Mouse (Mus musculus): ENCODE data around the gene Xrcc1.
"Not testable (repeated sequence)": the region's sequence is repeated elsewhere in the genome, so short reads cannot be mapped to it uniquely, and the experiment has no call there.

The Xrcc1 gene

DNA sequence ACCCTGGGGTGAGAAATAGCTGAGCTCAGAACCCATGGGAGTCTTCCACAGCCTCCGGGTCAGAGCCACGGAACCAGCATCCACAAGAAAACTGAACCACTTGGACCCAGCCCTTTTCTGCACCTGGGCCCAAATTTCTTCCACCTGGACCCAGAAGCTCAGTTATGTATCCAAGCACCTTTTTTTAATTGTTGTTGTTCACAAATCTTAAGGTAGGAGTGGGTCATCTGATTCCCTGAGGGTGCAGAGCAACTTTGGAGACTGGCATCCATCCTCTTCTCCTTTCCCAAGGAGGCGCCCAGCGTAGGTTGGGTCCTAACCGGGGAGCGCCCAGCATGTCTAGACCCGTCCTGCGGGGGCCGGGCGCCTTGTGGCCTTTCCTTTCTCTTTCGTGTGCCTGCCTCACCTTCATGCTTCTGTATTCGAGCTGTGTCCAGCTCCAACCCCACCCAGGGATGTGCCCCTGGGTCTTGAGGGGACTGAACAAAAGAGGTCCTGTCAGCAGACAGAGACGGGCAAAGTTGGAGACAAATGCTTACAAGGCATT, at the start of gene Xrcc1, which contains the start of gene Pinlyp:
TSS of gene Xrcc1 (plus strand) at position 222 of the 547 bp plus-strand sequence.
TSS of gene Pinlyp (minus strand) at position 51 of the 547 bp plus-strand sequence.
- no peak for DNase-seq (ENCODE audit: extremely low spot score)

DNA sequence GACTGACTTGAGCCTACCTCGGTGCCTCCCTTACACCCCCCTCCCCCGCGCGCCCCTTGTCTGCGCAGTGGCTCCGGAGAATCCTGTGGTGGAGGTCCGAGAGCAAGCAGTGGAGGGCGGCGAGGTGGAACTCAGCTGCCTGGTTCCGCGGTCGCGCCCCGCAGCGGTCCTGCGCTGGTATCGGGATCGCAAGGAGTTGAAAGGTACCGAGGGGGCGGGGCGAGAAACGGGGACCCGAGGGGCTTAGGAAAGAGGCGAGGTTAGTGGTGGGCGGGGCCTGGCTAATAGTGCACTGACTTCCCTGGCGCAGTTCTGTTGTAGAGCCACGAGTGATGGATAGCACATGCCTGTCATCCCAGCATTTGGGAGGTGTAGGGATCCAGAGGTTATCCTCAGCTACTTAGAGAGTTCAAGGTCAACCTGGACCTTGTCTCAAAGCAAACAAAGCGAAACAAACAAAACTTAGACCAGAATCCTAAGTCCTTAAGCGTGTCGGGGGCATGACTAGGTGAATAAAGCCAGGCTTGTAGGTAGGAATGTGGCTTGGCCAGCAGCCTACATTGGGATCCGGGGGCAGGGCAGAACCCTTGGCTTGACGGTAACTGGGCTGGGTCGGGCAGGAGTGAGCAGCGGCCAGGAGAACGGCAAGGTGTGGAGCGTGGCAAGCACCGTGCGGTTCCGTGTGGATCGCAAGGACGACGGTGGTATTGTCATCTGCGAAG, 46.1 kb upstream of the Xrcc1 start:
- peak; percentile 53 for DNase-seq (ENCODE audit: extremely low spot score)

DNA sequence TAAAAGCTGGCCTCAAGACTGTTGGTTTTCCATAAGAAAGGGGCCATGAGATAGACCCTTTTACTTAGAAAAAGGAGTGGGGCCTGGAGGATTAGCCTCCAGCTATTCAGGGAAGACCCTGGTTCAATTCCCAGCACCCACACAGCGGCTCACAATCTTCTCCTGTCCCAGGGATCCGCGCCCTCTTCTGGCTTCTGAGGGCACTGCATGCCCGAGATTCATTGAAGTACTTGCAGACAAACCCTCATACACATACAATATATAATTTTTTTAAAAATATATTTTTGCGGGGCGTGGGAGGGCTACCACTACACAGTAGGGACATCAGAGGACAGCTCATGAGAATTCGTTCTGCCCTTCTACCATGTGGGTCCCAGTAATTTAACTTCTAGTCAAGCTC, 45.2 kb upstream of the Xrcc1 start:
- DNase-seq (ENCODE audit: extremely low spot score) = no peak

DNA sequence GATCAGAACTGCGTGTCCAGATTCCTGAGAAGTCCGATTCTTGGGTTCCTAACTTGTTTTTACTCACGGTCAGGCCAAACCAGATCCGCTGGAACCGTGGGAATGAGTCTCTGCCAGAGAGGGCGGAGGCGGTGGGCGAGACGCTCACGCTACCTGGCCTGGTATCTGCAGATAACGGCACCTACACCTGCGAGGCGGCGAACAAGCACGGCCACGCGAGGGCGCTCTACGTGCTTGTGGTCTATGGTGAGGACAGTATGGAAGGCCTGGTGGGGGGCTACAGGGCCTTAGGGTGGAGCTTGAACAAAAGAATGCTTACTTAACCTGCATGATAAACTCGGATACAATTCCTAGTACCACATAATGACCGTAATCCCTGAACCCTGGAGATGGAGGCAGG, 44.6 kb upstream of the Xrcc1 start:
- no peak for DNase-seq (ENCODE audit: extremely low spot score)

DNA sequence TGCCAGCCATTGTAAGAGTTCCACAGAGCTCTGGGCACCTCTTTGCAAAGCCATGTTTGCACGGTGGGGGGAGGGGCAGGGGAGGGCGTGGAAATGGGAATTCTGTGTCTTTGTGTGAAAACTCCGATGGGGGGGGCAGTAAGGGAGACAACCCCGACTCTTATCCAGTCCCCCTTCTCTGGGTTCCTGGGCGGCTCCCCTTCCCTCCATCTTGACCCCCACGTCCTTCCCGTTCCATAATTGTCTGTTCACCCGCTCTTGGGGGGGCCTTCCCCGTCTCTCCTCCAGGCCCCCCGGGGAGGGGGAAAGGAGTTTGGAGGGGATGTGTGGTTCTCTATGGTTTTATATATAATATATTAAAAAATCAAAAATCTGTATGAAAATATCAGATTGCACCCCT, 42.1 kb upstream of the Xrcc1 start:
- no peak for DNase-seq (ENCODE audit: extremely low spot score)

DNA sequence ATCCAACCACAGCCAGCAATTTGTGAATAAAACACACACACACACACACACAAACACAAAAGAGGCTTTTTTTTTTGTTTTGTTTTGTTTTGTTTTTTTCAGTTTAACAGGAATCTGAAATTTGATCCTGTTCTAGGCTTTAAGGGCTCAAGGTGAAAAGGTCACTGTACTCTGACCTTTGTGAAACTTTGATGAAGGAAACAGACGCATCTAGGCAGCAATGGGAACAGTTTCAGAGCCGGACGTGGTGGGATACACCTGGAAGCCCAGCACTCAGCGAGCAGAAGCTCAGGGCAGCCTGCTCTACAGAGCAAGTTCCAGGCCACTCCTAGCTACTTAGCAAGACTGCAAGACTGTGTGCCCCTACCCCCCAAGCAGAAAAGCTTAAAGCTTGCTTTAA, 41.2 kb upstream of the Xrcc1 start:
- no peak for DNase-seq (ENCODE audit: extremely low spot score)

DNA sequence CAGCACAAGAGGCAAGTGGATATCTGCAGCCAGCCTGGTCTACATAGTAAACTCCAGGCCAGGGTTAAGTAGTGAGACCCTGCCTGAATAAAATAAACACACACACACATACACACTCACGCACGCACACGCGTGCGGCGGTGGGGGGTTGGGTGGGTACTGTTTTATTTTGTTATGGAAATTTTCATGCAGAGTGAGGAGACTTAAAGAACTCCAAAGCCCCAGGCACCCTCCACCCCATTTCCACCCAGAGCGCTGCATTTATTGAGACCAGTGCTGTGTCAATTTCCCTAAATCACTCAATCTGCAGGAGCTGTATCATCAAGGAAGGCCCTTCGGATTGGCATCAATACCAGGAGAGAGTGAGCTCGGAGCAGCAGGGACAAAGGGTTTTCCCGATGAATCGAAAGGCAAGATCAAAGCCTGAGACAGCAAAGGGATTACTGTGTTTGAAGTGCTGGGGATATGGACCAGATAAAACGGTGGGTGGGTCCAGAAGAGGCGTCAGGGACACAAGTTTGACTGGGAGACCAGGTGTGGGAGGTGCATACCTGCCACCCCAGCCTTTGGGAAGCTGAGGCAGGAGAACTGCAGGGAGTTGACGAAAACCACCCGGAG, 40.5 kb upstream of the Xrcc1 start:
- no peak for DNase-seq (ENCODE audit: extremely low spot score)

DNA sequence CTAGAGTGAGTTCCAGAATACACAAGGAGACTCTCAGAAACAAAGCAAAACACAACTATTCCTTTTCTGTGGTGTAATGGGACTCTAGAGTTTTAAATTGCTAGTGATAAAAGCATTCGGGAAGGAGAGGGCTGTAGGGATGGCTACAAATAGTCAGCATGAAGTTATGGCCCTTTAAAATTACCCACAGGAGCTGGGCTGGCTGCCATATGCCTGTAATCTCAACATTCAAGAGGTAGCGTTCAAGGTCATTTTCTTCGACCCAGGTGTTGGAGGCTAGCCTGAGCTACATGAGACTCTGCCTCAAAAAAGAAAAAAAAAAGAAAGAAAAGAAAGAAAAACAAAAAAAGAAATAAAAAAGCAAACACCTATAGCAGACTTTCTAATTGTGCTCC, 40.0 kb upstream of the Xrcc1 start:
- DNase-seq (ENCODE audit: extremely low spot score) = no peak

DNA sequence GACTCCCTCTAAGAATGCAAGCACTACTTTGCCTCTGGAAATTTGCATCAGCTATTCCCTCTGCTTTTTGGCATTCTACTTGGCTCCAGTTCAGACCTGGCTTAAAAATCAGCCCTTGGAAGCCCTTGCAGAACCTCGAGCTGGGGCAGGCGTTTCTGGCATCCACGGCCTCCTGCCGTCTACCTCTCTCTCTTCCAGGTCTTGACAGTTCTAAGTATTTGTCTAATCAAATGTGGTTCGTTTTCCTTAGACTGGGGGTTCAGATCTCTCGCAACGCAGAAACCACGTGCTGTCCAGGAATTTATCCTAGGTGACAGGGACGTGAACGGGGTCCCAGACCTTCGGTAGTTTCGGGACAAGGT, 39.6 kb upstream of the Xrcc1 start:
- DNase-seq (ENCODE audit: extremely low spot score) = no peak

DNA sequence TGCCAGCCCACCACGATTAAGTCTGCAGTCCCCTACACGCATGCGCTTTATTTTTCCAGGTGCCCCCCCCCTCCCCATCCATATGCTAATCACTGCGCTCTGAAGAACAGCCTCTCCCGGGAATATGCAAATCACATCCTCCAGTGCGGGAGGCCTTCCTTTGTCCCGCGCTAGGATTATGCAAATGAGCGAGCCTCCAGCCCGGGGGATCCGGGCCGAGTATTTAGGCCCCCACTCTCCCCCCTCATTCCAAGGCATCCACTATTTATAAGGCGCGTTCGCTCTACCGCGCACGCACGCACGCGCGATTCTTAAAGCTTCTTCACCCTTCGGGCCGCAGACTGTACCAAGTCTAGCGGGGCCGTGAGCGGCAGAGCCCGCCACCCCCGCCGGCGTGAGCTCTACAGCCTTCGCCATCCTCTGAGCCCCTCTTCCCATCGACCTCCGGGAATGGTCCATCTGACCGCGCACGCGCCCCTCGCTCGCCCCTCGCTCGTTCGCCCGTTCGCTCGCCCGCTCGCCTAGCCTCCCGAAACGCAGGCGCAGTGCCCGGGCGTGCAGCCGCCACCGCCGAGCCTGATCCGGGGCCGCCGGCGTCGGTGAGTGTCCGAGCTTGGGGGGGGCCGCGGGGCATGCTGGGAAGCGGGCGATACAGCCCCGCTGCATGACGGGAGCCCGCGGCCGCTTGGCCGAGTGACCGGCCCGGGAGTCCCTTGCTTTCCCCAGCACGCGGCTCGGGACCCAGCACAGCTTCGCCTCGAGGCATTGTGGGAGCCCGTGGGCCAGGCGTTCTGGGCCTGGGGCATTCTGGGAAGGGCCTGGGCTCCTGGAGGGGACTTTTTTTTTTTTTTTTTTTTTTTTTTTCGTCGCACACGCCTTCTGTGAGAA, 39.0 kb upstream of the Xrcc1 start, which contains the start of gene Zfp428:
TSS of gene Zfp428 (plus strand) at position 169 of the 888 bp plus-strand sequence.
- peak; percentile 91 for DNase-seq (ENCODE audit: extremely low spot score)

DNA sequence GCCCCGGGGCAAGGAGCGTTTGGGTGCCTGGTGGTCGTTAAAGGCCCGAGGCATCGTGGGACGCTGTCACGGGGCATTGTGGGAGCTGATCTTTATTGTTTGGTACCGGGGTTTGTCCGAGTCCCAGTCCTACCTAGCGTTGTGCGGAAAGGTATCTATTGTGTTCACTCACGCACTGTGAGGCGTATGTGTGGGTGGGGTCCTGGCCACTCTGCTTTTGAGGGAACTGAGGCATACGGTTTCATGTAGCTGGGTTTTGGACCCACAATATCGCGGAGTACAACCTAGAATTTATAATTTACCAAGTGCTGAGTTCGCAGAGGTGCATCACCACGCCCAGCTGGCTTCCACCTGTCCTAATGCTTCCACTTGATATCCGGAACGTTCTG, 38.4 kb upstream of the Xrcc1 start:
- no peak for DNase-seq (ENCODE audit: extremely low spot score)

DNA sequence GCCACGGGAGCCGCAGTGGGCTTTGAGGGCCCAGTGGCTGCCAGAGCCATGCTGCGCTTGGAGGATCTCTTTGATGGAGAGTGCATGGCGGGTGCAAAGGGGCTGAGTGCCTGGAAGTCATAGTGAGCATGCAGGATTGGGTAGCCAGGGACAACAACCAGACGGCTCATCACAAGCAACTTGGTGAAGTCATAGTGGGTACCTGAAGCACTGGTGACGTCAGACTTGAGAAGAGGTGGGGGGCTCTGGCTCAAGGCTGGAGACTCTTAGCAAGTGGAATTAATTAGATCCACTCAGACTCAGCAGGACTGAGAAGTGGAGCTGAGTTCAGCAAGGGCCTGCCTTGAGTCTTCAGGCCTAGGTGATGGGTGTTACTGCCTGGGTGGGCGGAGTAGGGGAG, 33.7 kb upstream of the Xrcc1 start, which contains the start of gene AC161166.1:
TSS of gene AC161166.1 (minus strand) at position 101 of the 400 bp plus-strand sequence.
- DNase-seq (ENCODE audit: extremely low spot score) = no peak

DNA sequence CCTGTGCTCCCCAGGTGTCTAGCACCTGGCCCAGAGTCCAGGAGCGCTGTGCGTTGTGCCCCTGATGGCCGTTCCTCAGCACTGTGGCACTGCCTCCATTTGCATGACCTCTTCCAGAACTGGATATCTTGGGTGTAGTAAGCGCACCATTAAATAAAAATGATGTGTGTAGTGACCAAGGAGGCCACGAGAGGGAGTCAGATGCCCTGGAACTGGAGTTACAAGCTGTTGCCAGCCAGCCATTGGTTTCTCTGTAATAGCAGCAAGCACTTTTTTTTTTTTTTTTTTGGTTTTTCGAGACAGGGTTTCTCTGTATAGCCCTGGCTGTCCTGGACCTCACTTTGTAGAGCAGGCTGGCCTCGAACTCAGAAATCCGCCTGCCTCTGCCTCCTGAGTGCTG, 29.8 kb upstream of the Xrcc1 start:
- not testable (repeated sequence) for DNase-seq (ENCODE audit: extremely low spot score)

DNA sequence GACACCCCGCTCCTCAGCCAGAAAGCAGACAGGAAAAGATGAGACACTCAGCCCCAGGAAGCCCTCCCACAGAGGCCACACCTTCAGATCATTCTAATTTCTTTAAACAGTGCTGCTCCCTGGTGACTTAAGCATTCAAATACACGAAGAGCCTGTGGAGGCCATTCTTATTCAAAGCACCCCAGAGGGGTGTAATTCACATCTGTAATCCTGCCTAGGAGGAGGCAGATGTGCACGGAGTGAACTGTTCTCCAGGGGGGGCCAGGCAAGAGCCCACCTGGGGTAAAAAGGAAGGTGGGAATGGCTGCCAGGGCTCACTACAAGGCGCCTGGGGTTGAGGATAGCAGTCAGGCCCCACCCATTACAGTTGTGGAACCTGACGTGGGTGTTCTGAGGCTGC, 29.0 kb upstream of the Xrcc1 start:
- no peak for DNase-seq (ENCODE audit: extremely low spot score)

DNA sequence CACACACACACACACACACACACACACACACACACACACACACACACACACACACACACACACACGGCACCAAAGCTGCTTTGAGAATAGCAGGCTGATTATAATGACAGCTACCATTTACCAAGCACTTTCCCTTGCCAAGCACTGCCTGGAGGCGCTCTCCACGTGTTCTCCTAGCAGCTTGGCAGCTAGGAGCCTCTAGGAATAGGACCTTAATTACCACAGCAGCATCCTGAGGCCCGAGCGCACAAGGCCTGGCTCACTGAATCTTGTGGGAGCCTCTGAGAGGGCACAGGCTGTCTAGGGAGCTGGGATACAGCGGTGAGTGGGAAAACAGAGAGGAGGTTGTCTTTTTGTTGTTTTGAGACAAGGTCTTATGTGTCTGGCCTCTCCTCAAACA, 28.4 kb upstream of the Xrcc1 start:
- no peak for DNase-seq (ENCODE audit: extremely low spot score)

DNA sequence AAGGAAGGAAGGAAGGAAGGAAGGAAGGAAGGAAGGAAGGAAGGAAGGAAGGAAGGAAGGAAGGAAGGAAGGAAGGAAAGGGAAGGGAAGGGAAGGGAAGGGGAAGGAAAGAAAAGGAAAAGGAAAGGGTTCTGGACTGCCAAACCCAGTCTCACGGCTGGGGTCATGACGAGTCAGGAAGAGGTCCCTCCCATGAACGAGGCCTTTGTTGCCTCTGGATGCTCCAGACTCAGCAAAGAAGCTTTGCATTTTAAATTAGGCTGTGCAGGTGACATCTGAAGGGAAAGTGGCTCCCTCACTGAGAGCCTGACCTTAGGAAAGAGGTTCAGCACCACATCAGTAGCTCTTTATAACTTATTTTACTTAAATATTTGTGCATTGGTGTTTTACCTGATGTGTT, 27.0 kb upstream of the Xrcc1 start:
- DNase-seq (ENCODE audit: extremely low spot score) = no peak

DNA sequence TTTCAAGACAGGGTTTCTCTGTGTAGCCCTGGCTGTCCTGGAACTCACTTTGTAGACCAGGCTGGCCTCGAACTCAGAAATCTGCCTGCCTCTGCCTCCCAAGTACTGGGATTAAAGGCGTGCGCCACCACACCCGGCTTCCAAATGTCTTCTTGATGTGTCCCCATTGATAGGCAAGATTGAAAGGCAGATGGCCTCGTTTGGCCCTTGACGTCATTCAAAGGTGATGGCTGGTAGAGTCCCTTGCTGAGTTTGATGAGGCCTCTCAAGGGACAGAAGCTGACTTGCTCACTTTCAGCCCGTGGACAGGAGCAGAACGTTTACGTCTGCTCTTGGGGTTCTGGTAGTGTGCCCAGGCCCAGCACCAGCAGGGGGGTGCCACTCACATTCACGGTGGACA, 26.0 kb upstream of the Xrcc1 start:
- DNase-seq (ENCODE audit: extremely low spot score) = not testable (repeated sequence)

DNA sequence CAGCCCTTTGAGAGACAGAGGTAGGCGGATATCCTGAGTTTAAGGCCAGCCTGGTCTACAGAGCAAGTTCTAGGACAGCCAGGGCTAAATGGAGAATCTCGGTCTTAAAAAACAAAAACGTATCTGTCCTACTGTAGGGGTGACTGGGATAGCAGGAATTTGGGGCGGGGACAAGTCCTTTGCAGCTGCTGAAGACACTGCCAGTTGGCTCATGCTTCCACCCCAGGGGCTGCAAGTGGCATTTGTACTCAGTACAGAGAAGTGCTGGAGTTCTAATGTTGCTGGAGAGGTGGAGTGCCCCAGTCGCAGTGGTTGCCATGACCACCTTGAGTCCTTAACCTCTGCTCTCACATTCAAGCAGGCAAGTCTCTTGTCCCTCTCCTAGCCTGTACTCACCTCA, 23.3 kb upstream of the Xrcc1 start:
- no peak for DNase-seq (ENCODE audit: extremely low spot score)

DNA sequence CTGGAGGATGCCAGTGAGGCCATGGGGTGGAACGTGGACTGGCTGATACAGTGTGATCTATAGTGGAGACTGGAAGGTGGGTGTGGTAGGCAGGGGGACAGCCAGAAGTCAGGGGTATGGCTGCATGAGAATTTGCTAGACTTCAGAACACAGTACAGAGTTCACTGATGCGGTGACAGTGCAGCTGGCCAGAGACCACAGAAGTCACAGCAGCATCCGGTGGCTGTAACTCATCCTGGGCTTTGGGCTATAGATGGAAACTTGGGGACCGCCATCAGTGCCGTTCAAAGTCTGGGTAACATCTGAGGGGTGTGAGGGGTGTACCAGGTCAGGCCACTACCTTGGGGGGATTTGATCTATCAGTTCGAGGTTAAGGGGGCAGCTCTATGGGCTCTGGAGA, 22.4 kb upstream of the Xrcc1 start:
- no peak for DNase-seq (ENCODE audit: extremely low spot score)

DNA sequence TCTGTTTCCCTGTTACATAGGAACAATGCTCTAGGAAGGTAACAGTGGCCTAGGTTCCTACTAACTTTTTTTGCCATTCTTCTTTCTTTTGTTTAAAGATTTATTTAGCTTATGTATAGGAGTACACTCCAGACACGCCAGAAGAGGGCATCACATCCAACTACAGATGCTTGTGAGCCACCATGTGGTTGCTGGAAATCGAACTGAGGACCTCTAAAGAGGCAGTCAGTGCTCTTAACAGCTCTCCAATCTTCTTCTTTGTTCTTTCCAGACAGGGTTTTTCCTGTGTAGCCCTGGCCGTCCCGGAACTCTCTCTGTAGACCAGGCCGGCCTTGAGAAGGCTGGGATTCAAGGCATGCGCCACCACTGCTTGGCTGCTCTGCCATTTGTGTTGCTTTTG, 21.1 kb upstream of the Xrcc1 start:
- no peak for DNase-seq (ENCODE audit: extremely low spot score)

DNA sequence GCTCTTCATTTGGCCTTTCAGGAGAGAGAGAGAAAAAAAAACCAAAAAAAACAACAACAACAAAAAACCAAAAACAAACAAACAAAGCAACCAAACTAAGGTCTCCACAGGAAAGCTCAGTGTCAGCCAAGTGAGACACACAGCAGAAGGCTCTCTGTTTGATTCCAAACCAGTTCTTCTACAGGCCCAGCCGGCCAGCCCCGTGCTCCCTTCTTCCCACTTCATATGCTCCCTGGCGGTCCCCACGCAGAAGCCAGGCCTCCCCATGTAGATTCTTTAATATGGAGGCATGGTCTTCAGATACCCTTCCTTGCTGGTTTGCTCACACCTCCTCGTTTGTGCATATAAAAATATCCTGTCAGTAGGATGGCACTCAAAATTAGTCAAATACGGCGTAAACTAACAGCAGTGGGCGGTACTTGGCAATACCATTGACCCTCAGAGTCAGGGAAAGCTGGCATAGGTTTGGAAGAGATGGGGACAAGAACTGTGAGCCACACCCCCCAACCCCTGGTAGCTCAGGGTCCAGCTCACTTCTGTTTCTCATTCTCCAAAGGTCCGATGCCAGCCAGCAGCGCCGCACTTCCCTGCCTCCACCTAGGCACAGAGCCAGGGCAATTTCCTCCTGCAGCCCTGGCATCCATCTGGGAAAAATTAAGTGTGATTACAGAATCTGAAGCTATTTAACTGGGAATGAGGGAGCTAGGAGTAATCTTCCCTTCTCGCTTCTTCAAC, 20.2 kb upstream of the Xrcc1 start:
- no peak for DNase-seq (ENCODE audit: extremely low spot score)

DNA sequence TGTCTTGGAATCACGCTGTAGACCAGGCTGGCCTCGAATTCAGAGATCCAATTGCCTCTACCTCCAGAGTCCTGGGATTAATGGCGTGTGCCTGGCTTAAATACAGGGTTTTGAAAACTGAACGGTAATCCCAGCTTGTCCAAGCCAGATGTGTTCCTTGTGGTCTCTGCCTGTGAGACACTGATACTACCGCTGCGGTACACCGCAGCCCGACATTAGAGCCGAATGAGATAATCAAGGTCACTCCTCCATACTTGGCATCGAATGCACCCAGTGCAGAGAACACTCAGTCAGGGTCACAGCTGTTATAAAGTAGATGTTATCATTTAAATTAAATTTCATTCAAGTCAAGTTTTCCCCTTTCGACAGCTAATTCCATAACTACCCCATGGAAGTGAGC, 17.2 kb upstream of the Xrcc1 start:
- DNase-seq (ENCODE audit: extremely low spot score) = no peak

Data from embryo, embryonic 9.5 days (tissue).